In genomic region chr5:96221812-96222585, GRCm38 (mm10) we compare ENCODE assay signal across 9 mouse cellular contexts. TPM values are rescaled to one million over a fixed set of nuclear protein-coding genes. Genes with fewer than 3 reads are reported as not detected.
A peak's percentile ranks its signal among the peaks of the same experiment; 100 is the strongest.
DNase-seq lines count a peak whose midpoint lies in the region; ATAC-seq and TF ChIP-seq lines count a peak whose summit lies in the region.
"Had no signal": no experiment of that assay in that cellular context is flagged by ENCODE, and none has a peak within 500 bp of the region (broad histone marks: within the 10 kb centered on the region; RNA-seq: fewer than 3 reads in every experiment).

No protein-coding gene starts in this region.

- DNase-seq in midbrain, postnatal 0 days (ENCODE audit: low spot score), result peak; percentile 45
- DNase-seq in cerebellum, adult 2 months, result peak; percentile 76 to 88
- peak; percentile 70 for DNase-seq in kidney, adult 2 months
- no peak for DNase-seq in testis, postnatal 14 days (ENCODE audit: low spot score)
- DNase-seq in thymus, adult 2 months, result no peak

- H3K4me1 ChIP-seq in midbrain, postnatal 0 days (ENCODE audit: insufficient read depth, low read length), result no peaks in the 10 kb centered on the region
- peaks cover 15% of the 10 kb centered on the region; the same call in 1 of the 2 replicates for H3K4me1 ChIP-seq in midbrain, embryonic 13.5 days (replicated peaks)
- peaks cover 7% of the 10 kb centered on the region for H3K4me1 ChIP-seq in cerebellum, adult 2 months (ENCODE audit: control insufficient read depth, insufficient read depth, low read length)
- peaks cover 15% of the 10 kb centered on the region for H3K4me1 ChIP-seq in kidney, adult 2 months (ENCODE audit: control insufficient read depth, insufficient read depth, low read length)
- peaks cover 7% of the 10 kb centered on the region; the same call in 1 of the 2 replicates for H3K4me1 ChIP-seq in lung, embryonic 16.5 days (replicated peaks; ENCODE audit: control insufficient read depth, insufficient read depth, low read length)
- peaks cover 13% of the 10 kb centered on the region; the same call in 1 of the 2 replicates for H3K4me1 ChIP-seq in stomach, embryonic 16.5 days (ENCODE audit: control insufficient read depth, insufficient read depth, low read length)
- peaks cover 21% of the 10 kb centered on the region for H3K4me1 ChIP-seq in thymus, adult 2 months (replicated peaks; ENCODE audit: control insufficient read depth, insufficient read depth, low read length)
- H3K4me1 ChIP-seq: embryonic facial prominence, embryonic 12.5 days had no signal

- no peaks in the 10 kb centered on the region for H3K9me3 ChIP-seq in midbrain, postnatal 0 days (ENCODE audit: low read length)
- no peaks in the 10 kb centered on the region for H3K9me3 ChIP-seq in midbrain, embryonic 13.5 days
- no peaks in the 10 kb centered on the region for H3K9me3 ChIP-seq in lung, embryonic 16.5 days (ENCODE audit: control insufficient read depth, low read length)
- H3K9me3 ChIP-seq in stomach, embryonic 16.5 days (replicated peaks; ENCODE audit: control insufficient read depth, low read length), result no peaks in the 10 kb centered on the region
- H3K9me3 ChIP-seq: embryonic facial prominence, embryonic 12.5 days had no signal

- TF ChIP-seq CTCF in midbrain, postnatal 0 days (IDR thresholded peaks at IDR 0.05), result no peak
- no peak for TF ChIP-seq CTCF in cerebellum, adult 2 months (IDR thresholded peaks at IDR 0.05; ENCODE audit: borderline replicate concordance, insufficient read depth, low read depth, low read length)
- TF ChIP-seq CTCF in kidney, adult 2 months (conservative IDR thresholded peaks at IDR 0.05; ENCODE audit: insufficient read depth, insufficient read length, low read depth, low read length), result 0 out of 2 replicates have a peak, but pooled peaks have one; percentile 12
- no peak for TF ChIP-seq CTCF in thymus, adult 2 months (IDR thresholded peaks at IDR 0.05; ENCODE audit: borderline replicate concordance, control insufficient read depth, extremely low read depth, insufficient read depth, low read length, poor library complexity)

- H3K36me3 ChIP-seq in midbrain, postnatal 0 days (ENCODE audit: insufficient read depth, low read length), result 0 out of 2 replicates have a peak, but pooled peaks cover 7% of the 10 kb centered on the region
- peaks cover 18% of the 10 kb centered on the region for H3K36me3 ChIP-seq in midbrain, embryonic 13.5 days
- H3K36me3 ChIP-seq in kidney, adult 2 months (ENCODE audit: control insufficient read depth, insufficient read depth, low read length), result no peaks in the 10 kb centered on the region
- H3K36me3 ChIP-seq in lung, embryonic 16.5 days (ENCODE audit: control insufficient read depth, insufficient read depth, low read length), result peaks cover 9% of the 10 kb centered on the region; the same call in 1 of the 2 replicates
- no peaks in the 10 kb centered on the region for H3K36me3 ChIP-seq in stomach, embryonic 16.5 days (ENCODE audit: control insufficient read depth, insufficient read depth, low read length)
- peaks cover 17% of the 10 kb centered on the region for H3K36me3 ChIP-seq in thymus, adult 2 months (ENCODE audit: control insufficient read depth, insufficient read depth, low read length)

- no peak overlapping the region for H3K4me3 ChIP-seq in midbrain, postnatal 0 days (ENCODE audit: low read depth, low read length)
- no peak overlapping the region for H3K4me3 ChIP-seq in midbrain, embryonic 13.5 days (replicated peaks)
- no peak overlapping the region for H3K4me3 ChIP-seq in cerebellum, adult 2 months (replicated peaks; ENCODE audit: insufficient read depth, low read depth, low read length)
- H3K4me3 ChIP-seq in kidney, adult 2 months (ENCODE audit: insufficient read depth, low read depth, low read length), result no peak overlapping the region
- H3K4me3 ChIP-seq in lung, embryonic 16.5 days (ENCODE audit: low read length), result no peak overlapping the region
- H3K4me3 ChIP-seq in stomach, embryonic 16.5 days (replicated peaks; ENCODE audit: low read length), result no peak overlapping the region
- H3K4me3 ChIP-seq in thymus, adult 2 months (ENCODE audit: control insufficient read depth, insufficient read depth, low read length), result no peak overlapping the region
- H3K4me3 ChIP-seq: embryonic facial prominence, embryonic 12.5 days had no signal

- H3K27ac ChIP-seq in midbrain, postnatal 0 days (ENCODE audit: low read depth, low read length), result no peak overlapping the region
- no peak overlapping the region for H3K27ac ChIP-seq in midbrain, embryonic 13.5 days
- H3K27ac ChIP-seq in cerebellum, adult 2 months (ENCODE audit: insufficient read depth, low read length), result peak overlapping the region; percentile 77
- H3K27ac ChIP-seq in kidney, adult 2 months (ENCODE audit: insufficient read depth, low read depth, low read length), result no peak overlapping the region
- no peak overlapping the region for H3K27ac ChIP-seq in lung, embryonic 16.5 days (ENCODE audit: low read length)
- H3K27ac ChIP-seq in stomach, embryonic 16.5 days (ENCODE audit: low read length), result peak overlapping the region; percentile 56
- H3K27ac ChIP-seq in thymus, adult 2 months (ENCODE audit: control insufficient read depth, insufficient read depth, low read length), result no peak overlapping the region
- H3K27ac ChIP-seq: embryonic facial prominence, embryonic 12.5 days had no signal

- WGBS in midbrain, postnatal 0 days, result 77% methylated on average over 5 of the region's 5 CpGs
- WGBS in midbrain, embryonic 13.5 days, result 79% methylated on average over 5 of the region's 5 CpGs
- WGBS in cerebellum, adult 2 months, result 15% methylated on average over 5 of the region's 5 CpGs
- 20% methylated on average over 5 of the region's 5 CpGs for WGBS in kidney, adult 2 months
- 25% methylated on average over 5 of the region's 5 CpGs for WGBS in lung, embryonic 16.5 days
- WGBS in stomach, embryonic 16.5 days, result 42% methylated on average over 5 of the region's 5 CpGs
- 45% methylated on average over 5 of the region's 5 CpGs for WGBS in thymus, adult 2 months

- no peak overlapping the region for H3K9ac ChIP-seq in midbrain, postnatal 0 days (replicated peaks; ENCODE audit: low read length, poor library complexity, severe bottlenecking)
- no peak overlapping the region for H3K9ac ChIP-seq in midbrain, embryonic 13.5 days (replicated peaks)
- no peak overlapping the region for H3K9ac ChIP-seq in lung, embryonic 16.5 days (ENCODE audit: low read length)
- 0 out of 2 replicates have a peak overlapping the region, but pooled peaks have one; percentile 19 for H3K9ac ChIP-seq in stomach, embryonic 16.5 days (ENCODE audit: low read length)
- H3K9ac ChIP-seq: embryonic facial prominence, embryonic 12.5 days had no signal

- no peak for TF ChIP-seq POLR2A in cerebellum, adult 2 months (IDR thresholded peaks at IDR 0.05; ENCODE audit: borderline replicate concordance, insufficient read depth, low read length)
- no peak for TF ChIP-seq POLR2A in kidney, adult 2 months (IDR thresholded peaks at IDR 0.05; ENCODE audit: low read depth, low read length)
- TF ChIP-seq POLR2A in thymus, adult 2 months (IDR thresholded peaks at IDR 0.05; ENCODE audit: control insufficient read depth, extremely low read depth, insufficient read depth, low read length, poor library complexity), result no peak

- H3K4me2 ChIP-seq in midbrain, postnatal 0 days (ENCODE audit: low read depth, low read length, poor library complexity, severe bottlenecking), result no peak overlapping the region
- no peak overlapping the region for H3K4me2 ChIP-seq in midbrain, embryonic 13.5 days (replicated peaks)
- no peak overlapping the region for H3K4me2 ChIP-seq in lung, embryonic 16.5 days (ENCODE audit: low read depth, low read length)
- H3K4me2 ChIP-seq in stomach, embryonic 16.5 days (ENCODE audit: low read depth, low read length), result no peak overlapping the region
- H3K4me2 ChIP-seq: embryonic facial prominence, embryonic 12.5 days had no signal

- no peaks in the 10 kb centered on the region for H3K27me3 ChIP-seq in midbrain, postnatal 0 days (ENCODE audit: insufficient read depth, low read length)
- no peaks in the 10 kb centered on the region for H3K27me3 ChIP-seq in midbrain, embryonic 13.5 days
- no peaks in the 10 kb centered on the region for H3K27me3 ChIP-seq in cerebellum, adult 2 months (ENCODE audit: control insufficient read depth, insufficient read depth, low read length)
- H3K27me3 ChIP-seq in kidney, adult 2 months (replicated peaks; ENCODE audit: control insufficient read depth, insufficient read depth, low read length), result no peaks in the 10 kb centered on the region
- no peaks in the 10 kb centered on the region for H3K27me3 ChIP-seq in lung, embryonic 16.5 days (ENCODE audit: control insufficient read depth, insufficient read depth, low read depth, low read length)
- H3K27me3 ChIP-seq in stomach, embryonic 16.5 days (ENCODE audit: control insufficient read depth, insufficient read depth, low read length), result no peaks in the 10 kb centered on the region
- H3K27me3 ChIP-seq in thymus, adult 2 months (ENCODE audit: control insufficient read depth, insufficient read depth, low read length), result no peaks in the 10 kb centered on the region
- H3K27me3 ChIP-seq: embryonic facial prominence, embryonic 12.5 days had no signal

- no peak for ATAC-seq in midbrain, postnatal 0 days (ENCODE audit: low FRiP score)
- ATAC-seq in midbrain, embryonic 13.5 days, result no peak
- peak; percentile 36; the same call in 1 of the 2 replicates for ATAC-seq in lung, embryonic 16.5 days (ENCODE audit: low read depth)
- peak; percentile 85 for ATAC-seq in stomach, embryonic 16.5 days (ENCODE audit: insufficient read depth, low FRiP score)

RNA-seq across cellular contexts. Expression of gene Mrpl1, which starts 12.7 kb away (rescaled TPM):
- total RNA-seq in midbrain, postnatal 0 days (2014; rRNA removed), result 14.6 and 21.9 TPM in 2 replicates
- 11.4 and 11.5 TPM in 2 replicates for polyA plus RNA-seq in midbrain, postnatal 0 days (2015; fragmentation: Nextera tagmentation; extraction: Ambion mirVana)
- polyA plus RNA-seq in midbrain, embryonic 13.5 days (2015; fragmentation: Nextera tagmentation; extraction: Ambion mirVana), result 16.0 and 18.9 TPM in 2 replicates
- polyA plus RNA-seq in cerebellum, adult 2 months (2012; rRNA removed), result 12.8 and 13.2 TPM in 2 replicates
- 5.5 and 6.6 TPM in 2 replicates for polyA plus RNA-seq in kidney, adult 2 months (2012; rRNA removed)
- 17.7 and 21.3 TPM in 2 replicates for polyA plus RNA-seq in lung, embryonic 16.5 days (2015; fragmentation: Nextera tagmentation; extraction: Ambion mirVana)
- polyA plus RNA-seq in stomach, embryonic 16.5 days (2015; fragmentation: Nextera tagmentation; extraction: Ambion mirVana), result 19.2 and 23.2 TPM in 2 replicates
- 2.7 TPM in 2 replicates for polyA plus RNA-seq in thymus, adult 2 months (2012; rRNA removed)

RNA-seq across cellular contexts. Expression of gene Cnot6l, which starts 58.0 kb away (rescaled TPM):
- total RNA-seq in midbrain, postnatal 0 days (2014; rRNA removed), result 18.2 and 33.2 TPM in 2 replicates
- 17.4 and 19.2 TPM in 2 replicates for polyA plus RNA-seq in midbrain, postnatal 0 days (2015; fragmentation: Nextera tagmentation; extraction: Ambion mirVana)
- 13.4 and 13.8 TPM in 2 replicates for polyA plus RNA-seq in midbrain, embryonic 13.5 days (2015; fragmentation: Nextera tagmentation; extraction: Ambion mirVana)
- polyA plus RNA-seq in cerebellum, adult 2 months (2012; rRNA removed), result 14.9 and 15.2 TPM in 2 replicates
- polyA plus RNA-seq in kidney, adult 2 months (2012; rRNA removed), result 7.2 and 9.9 TPM in 2 replicates
- polyA plus RNA-seq in lung, embryonic 16.5 days (2015; fragmentation: Nextera tagmentation; extraction: Ambion mirVana), result 15.0 and 18.9 TPM in 2 replicates
- polyA plus RNA-seq in stomach, embryonic 16.5 days (2015; fragmentation: Nextera tagmentation; extraction: Ambion mirVana), result 13.9 and 16.1 TPM in 2 replicates
- 23.0 and 27.3 TPM in 2 replicates for polyA plus RNA-seq in thymus, adult 2 months (2012; rRNA removed)

Comparison
In these comparisons a context has a peak if more than half of its experiments do, and no peak if none do; other contexts are left out.
1. ATAC-seq: peak in lung, embryonic 16.5 days (single experiment) and stomach, embryonic 16.5 days (single experiment); none in midbrain, postnatal 0 days (single experiment) and midbrain, embryonic 13.5 days (single experiment).
2. DNase-seq: peak in midbrain, postnatal 0 days (single experiment), cerebellum, adult 2 months (2 of 2) and kidney, adult 2 months (single experiment); none in testis, postnatal 14 days (single experiment) and thymus, adult 2 months (single experiment).
3. H3K27ac ChIP-seq: peak in cerebellum, adult 2 months (single experiment) and stomach, embryonic 16.5 days (single experiment); none in midbrain, postnatal 0 days (single experiment), midbrain, embryonic 13.5 days (single experiment), kidney, adult 2 months (single experiment), lung, embryonic 16.5 days (single experiment) and thymus, adult 2 months (single experiment).